Mouse (Mus musculus) forelimb bud, embryonic 11.5 days (tissue): ENCODE results near the gene Carmil1.

ENCODE experiments used
- DNase-seq: peaks from one replicate; pipeline ENCODE4 v3.0.0-alpha.2; 2012; ENCODE audit warnings: low read depth, low spot score

Gene Carmil1

GRCm38 (mm10) chr13:24260751-24261591, 19.6 kb downstream of the Carmil1 start:
- DNase-seq, result no peak

GRCm38 (mm10) chr13:24257809-24258208, 22.8 kb downstream of the Carmil1 start:
- no peak for DNase-seq

- DNase-seq, result peak; percentile 34
Measured at GRCm38 (mm10) chr13:24253989-24254388, 26.6 kb downstream of the Carmil1 start.

- no peak for DNase-seq
Measured at GRCm38 (mm10) chr13:24253551-24253950, 27.0 kb downstream of the Carmil1 start.

GRCm38 (mm10) chr13:24251236-24251635, 29.4 kb downstream of the Carmil1 start:
- DNase-seq, result no peak

- DNase-seq, result no peak
Measured at GRCm38 (mm10) chr13:24247928-24248327, 32.7 kb downstream of the Carmil1 start.

- no peak for DNase-seq
Measured at GRCm38 (mm10) chr13:24247441-24247840, 33.2 kb downstream of the Carmil1 start.

- DNase-seq, result no peak
Measured at GRCm38 (mm10) chr13:24246266-24246665, 34.3 kb downstream of the Carmil1 start.

- no peak for DNase-seq
Measured at GRCm38 (mm10) chr13:24244613-24245012, 36.0 kb downstream of the Carmil1 start.

- no peak for DNase-seq
Measured at GRCm38 (mm10) chr13:24243964-24244363, 36.6 kb downstream of the Carmil1 start.

GRCm38 (mm10) chr13:24242429-24243106, 38.0 kb downstream of the Carmil1 start:
- DNase-seq, result no peak

GRCm38 (mm10) chr13:24241201-24241600, 39.4 kb downstream of the Carmil1 start:
- DNase-seq, result peak; percentile 8

GRCm38 (mm10) chr13:24240430-24240829, 40.2 kb downstream of the Carmil1 start:
- no peak for DNase-seq

- DNase-seq, result no peak
Measured at GRCm38 (mm10) chr13:24238456-24239120, 42.0 kb downstream of the Carmil1 start.

- no peak for DNase-seq
Measured at GRCm38 (mm10) chr13:24236736-24237135, 43.9 kb downstream of the Carmil1 start.

- no peak for DNase-seq
Measured at GRCm38 (mm10) chr13:24232750-24233149, 47.8 kb downstream of the Carmil1 start.

GRCm38 (mm10) chr13:24231746-24232483, 48.7 kb downstream of the Carmil1 start:
- no peak for DNase-seq

- DNase-seq, result no peak
Measured at GRCm38 (mm10) chr13:24231146-24231545, 49.4 kb downstream of the Carmil1 start.

- DNase-seq, result no peak
Measured at GRCm38 (mm10) chr13:24230541-24231095, 50.0 kb downstream of the Carmil1 start.

- no peak for DNase-seq
Measured at GRCm38 (mm10) chr13:24223425-24224201, 57.0 kb downstream of the Carmil1 start.
